Mouse (Mus musculus) ovary, postnatal 36 days (tissue): ENCODE data around the gene Ankrd42.

Experiments
- DNase-seq: peaks from one replicate; pipeline ENCODE4 v3.0.0; 2022; ENCODE audit warnings: low spot score, mixed read lengths

The Ankrd42 gene

DNA sequence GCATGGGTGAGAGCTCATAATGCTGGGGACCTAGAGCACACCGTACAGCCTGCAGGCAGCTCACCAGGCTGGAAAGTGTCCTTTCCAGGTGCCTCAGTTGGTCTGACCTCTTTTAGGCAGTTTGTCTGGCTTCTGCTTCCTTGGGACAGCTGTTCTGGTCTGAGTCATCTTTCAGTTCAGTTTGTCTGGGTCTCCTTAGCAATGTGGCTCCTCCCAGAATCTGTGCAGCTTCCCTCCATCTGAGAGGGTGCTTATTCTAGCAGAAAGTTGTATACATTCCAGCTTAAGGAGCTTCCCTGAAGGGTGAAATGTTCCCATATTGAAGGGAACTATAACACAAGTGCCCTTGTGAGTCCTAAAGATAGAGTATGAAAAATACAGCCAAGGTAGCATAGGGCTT is 70.2 kb downstream of the Ankrd42 start:
- no peak for DNase-seq

DNA sequence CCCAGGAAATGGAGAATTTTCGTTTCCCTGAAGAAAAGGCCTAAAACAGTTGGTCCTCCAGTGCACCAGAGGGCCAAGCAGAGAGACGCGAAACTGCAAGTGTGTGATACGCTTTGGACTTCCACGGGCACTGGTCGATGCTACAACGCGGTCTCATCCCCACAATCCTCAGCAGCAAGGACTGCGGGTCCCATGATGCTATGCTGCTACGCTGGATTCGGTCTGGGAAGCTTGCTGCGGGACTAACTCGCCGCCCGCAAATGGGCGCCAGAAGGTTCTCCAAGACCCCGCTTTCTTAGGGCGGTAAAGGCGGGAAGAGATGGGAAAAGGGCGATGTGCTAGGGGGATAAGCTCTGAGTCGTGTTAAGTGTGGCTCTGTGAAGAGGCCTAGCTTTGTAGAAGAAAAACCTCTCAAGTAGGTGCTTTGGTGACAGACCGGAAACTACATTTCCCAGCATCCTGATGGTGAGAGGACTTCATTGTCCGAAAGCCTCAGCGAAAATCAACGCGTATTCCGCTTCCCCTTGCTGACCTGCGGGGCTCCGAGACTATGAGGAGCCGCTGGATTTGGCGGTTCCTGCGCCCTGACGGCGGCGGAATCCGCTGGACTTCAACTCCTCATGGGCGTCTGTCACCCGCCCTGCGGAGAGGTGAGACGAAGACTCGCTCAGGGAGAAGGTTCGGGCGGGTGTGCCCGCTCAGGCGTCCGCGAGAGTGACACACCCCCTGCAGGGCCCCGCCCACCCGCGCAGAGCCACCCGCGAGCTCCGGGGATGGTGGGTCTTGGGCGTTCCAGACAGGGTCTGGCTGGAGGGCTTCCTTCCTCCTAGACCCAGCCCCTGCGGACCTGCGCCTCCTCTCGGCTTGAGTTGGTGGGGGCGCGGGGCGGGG is 75.7 kb downstream of the Ankrd42 start, which contains the start of gene Ccdc90b:
Gene Ccdc90b, plus strand, starts transcription at position 164 of the 891 bp plus-strand sequence.
- peak; percentile 83 for DNase-seq

GRCm38 (mm10) chr7:92558744-92559143 is 78.2 kb downstream of the Ankrd42 start:
- no peak for DNase-seq

- no peak for DNase-seq
Measured at GRCm38 (mm10) chr7:92550990-92551392, 86.0 kb downstream of the Ankrd42 start.

- DNase-seq, result no peak
Measured at GRCm38 (mm10) chr7:92550248-92550989, 86.5 kb downstream of the Ankrd42 start.

DNA sequence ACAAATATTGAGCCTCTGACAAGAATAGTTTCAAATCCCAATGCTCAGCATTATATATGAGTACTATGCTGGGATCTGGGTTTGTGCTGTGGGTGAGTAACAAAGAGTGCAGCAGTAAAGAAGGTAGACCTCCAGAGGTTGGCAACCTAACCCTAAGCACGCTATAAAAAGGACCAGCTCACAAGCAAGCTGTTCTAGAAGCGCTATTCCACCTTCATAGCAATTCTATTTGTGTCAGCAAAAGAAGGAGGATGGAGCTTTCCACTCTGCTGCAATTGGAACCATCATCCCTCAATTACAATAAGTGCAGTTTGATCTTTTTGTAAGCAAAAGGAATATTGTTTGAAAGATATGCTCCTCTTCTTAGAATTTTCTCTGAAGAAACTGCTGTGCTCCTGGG is 90.2 kb downstream of the Ankrd42 start:
- DNase-seq, result no peak

DNA sequence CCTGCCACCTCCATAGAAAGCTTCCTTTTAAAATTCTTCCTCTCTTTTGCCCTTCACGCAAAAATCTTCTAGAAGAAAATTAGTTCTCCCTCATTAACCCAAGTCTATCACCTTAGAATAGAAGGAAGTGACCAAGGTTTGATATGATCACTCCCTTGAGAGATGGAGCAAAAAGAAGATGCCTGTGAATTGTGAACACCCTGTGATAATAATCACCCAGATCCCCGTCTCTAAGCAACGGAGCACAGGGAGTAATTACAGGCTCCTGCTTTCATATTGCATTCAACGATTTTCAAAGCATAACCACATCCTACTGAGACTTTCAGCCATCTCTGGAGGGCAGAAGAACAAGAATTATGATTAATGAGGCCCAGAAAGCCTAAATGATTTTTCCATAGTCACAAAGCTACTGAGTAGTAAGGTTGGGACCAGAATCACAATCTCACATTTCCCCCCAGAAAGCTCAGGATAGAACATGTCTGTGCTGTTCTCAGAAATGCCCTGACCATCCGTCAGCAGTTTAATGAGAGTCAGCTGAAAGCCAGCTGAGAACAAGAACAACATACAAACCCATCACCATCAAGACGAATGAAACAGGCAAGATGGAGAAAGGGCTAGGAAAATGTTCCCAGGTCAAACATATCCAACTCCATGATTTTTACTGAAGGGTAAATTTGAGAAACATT is 104.4 kb downstream of the Ankrd42 start:
- no peak for DNase-seq
